Mouse (Mus musculus) retina, postnatal 1 day (tissue): ENCODE data around the gene Ankrd11.

Source experiments
- DNase-seq: peaks from one replicate; pipeline ENCODE4 v3.0.0-alpha.2; 2012

Ankrd11 gene

GRCm38 (mm10) chr8:123004033-123004922 lies 37.8 kb downstream of the Ankrd11 start:
- no peak for DNase-seq

DNA sequence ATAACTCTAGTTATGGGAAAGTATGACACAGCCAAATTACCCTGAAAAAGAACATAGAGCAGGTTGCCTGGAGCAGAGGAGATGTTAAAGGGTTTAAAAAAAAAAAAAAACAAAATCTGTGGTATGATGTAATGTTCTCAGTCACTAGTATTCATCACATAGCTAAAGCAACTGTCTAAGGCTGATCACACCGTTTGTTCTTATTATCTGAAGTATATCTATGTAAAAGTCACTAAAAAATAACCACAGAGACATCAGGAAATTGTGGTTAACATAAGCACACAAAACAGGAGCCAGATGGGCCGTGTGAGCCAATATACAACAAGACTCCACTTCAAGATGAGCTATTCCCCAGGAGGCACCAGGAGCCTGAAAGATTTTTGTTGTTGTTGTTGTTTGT lies 41.8 kb downstream of the Ankrd11 start:
- DNase-seq: no peak

DNA sequence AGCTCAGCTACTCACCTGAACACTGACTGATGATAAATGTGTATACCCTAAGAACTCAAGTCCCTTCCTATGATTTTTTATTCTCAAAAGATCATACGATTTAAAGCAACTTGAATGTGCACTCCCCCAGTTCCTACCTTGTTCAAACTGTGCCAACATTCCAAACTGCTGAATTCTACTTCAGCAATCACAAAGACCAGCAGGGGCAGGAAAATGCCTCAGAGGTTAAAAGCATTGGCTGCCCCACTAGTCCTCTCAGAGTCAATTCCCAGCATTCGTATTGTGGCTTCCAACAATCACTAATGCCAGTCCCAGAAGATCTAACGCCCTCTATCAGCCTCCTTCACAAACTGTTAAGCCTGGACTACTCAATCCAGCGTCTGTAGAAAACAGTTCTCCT lies 44.1 kb downstream of the Ankrd11 start:
- DNase-seq: no peak

GRCm38 (mm10) chr8:122993740-122994139 lies 48.3 kb downstream of the Ankrd11 start:
- no peak for DNase-seq

- DNase-seq: no peak
Observed at GRCm38 (mm10) chr8:122993031-122993430, 49.0 kb downstream of the Ankrd11 start.

DNA sequence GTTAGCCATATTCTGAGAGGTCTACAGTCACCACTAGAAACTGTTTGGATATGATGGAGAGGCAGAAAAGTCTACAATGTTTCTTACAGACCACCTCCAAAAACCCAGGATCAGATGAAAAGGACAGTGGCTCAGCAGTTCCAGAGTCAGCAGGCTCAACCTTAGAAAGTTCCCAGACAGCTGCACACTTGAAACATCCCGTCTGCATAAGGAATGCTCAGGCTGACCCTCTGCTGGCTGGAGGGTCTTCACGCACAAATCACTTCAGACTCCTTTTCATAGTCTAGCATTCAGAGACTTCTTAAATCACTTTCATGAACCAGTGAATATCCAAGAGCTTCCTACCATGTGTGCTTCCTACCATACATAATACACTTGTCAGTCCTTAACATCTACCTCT lies 49.8 kb downstream of the Ankrd11 start:
- DNase-seq: no peak

- no peak for DNase-seq
Observed at GRCm38 (mm10) chr8:122991368-122991767, 50.7 kb downstream of the Ankrd11 start.

DNA sequence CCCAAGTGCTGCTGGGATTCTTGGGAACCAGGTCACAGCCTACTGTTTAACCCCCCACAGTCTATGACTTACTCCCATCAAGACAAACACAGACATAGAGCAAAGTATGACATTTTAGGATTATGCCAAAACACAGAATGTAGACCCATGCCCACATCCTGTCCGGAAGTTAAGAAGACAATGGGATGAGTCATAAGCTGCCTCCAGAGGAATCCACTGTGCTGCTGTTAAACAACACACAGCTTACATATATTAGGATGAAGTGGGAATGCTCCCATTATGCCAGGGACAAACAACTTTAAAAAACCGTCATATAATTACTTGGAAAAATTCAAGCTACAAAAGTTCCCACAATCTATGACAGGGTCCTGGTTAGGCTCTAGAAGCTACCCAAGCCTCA lies 52.1 kb downstream of the Ankrd11 start:
- DNase-seq: no peak

- DNase-seq: peak; percentile 16
Observed at GRCm38 (mm10) chr8:122988955-122989354, 53.1 kb downstream of the Ankrd11 start.

DNA sequence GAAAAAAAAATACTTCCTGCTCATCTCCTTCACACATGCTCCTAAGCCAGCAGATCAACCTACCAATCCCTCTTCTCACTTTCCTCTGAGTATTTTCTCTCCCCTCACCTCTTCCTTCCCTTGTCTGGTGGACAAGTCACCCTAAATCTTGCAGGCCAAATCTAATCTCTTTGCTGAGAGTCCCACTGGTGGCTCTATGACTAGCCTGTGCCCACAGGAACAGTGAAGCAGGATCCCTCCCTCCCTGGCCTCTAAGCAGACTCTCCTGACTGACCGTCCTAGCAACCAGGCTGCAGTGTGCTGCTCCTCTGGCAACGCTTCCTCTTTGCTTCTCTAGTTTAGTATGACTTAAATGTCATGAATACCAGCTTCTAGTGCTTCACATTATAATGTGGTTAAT lies 54.8 kb downstream of the Ankrd11 start:
- no peak for DNase-seq

DNA sequence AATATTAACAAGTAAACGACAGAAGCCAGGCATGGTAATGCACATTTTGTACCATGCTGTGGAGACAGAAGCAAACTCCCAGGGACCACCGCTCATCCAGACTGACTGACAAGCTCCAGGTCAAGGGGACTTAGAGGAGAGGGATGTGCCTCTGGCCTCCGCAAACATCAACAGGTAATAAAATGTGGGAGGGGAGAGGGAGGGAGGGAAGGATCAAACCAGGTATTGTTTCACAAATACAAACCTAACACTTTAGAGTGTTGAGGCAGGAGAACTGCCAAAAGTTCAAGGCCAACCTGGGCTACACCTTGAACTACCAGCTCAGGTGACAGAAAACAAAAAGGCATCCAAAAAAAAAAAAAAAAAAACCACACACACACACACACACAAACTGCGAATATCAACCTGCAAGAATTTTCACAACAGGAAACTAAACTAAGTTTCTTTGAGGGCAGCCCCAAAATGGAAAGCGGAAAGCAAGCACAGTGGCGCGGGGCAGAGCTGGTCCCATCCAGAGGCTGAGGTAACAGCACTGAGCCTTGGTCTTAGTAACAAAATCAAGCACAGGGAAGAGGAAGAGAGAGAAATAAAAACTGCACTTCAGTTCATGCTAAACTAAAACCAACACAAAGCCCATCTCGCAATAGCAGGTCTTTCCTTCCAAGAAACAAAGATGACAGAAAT lies 55.4 kb downstream of the Ankrd11 start:
- DNase-seq: no peak

DNA sequence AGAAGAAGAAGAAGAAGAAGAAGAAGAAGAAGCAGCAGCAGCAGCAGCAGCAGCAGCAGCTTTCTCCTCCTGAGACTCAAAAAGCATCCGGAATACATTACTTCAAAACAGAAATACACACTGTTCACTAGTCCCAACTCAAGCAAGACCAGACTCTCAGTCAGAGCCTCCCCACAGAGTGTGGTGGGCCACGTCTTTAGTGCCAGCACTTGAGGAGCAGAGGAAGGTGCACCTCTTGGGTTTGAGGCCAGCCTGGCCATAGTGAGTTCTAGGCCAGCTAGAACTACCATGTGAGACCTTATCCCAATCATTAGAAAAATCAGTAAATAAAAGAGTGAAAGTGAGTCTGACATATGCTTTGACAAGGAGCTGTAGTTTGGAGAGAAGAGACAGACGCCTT lies 57.9 kb downstream of the Ankrd11 start:
- DNase-seq: no peak

- DNase-seq: no peak
Observed at GRCm38 (mm10) chr8:122983178-122983942, 58.7 kb downstream of the Ankrd11 start.

DNA sequence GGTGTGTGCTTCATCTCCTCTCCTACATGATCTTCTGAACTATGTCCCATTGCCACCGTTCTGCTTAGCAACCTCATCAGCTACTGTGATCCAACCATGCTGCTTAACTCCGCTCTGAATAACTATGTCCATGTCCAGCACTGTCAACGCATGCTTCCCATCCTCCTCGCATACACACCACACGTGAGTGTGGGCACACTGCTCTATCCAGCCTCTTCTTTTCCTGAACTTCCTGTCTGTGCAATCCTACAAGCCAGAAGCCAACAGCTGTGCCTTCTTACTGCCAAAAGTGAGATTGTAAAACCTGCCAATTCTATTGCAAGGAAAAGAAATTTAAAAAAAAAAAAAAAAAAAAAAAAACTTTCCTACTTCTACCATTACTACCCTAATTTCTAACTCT lies 60.4 kb downstream of the Ankrd11 start:
- no peak for DNase-seq

- no peak for DNase-seq
Observed at GRCm38 (mm10) chr8:122979865-122980509, 62.1 kb downstream of the Ankrd11 start.

- no peak for DNase-seq
Observed at GRCm38 (mm10) chr8:122979424-122979823, 62.7 kb downstream of the Ankrd11 start.

GRCm38 (mm10) chr8:122976046-122976445 lies 66.0 kb downstream of the Ankrd11 start:
- no peak for DNase-seq

GRCm38 (mm10) chr8:122969964-122970620 lies 72.0 kb downstream of the Ankrd11 start:
- DNase-seq: no peak

GRCm38 (mm10) chr8:122968145-122968544 lies 73.9 kb downstream of the Ankrd11 start:
- DNase-seq: no peak

GRCm38 (mm10) chr8:122966638-122967037 lies 75.4 kb downstream of the Ankrd11 start:
- DNase-seq: no peak

- DNase-seq: no peak
Observed at GRCm38 (mm10) chr8:122962046-122962445, 80.0 kb downstream of the Ankrd11 start.

GRCm38 (mm10) chr8:122961458-122961857 lies 80.6 kb downstream of the Ankrd11 start:
- DNase-seq: no peak
